Mouse (Mus musculus) left cerebral cortex, postnatal 14 days (tissue): ENCODE measurements at regions not wholly inside any gene's neighbourhood (a gene's known extent, or its start where the extent isn't known, plus 50 kb on each side); places are given as distances from the start of the nearest gene placed in this dataset.

Source experiments
- DNase-seq, 2 experiments: peaks; one replicate each; pipeline ENCODE4 v3.0.0; 2021 to 2022; ENCODE audit warnings: low spot score in 2 of 2, mixed read lengths in 1 of 2
- intact Hi-C: fragments of 180-260 bp; cut with DNase I; formaldehyde crosslinking; loops from one replicate; pipeline ENCODE4 v1.15.1; 2025

DNA sequence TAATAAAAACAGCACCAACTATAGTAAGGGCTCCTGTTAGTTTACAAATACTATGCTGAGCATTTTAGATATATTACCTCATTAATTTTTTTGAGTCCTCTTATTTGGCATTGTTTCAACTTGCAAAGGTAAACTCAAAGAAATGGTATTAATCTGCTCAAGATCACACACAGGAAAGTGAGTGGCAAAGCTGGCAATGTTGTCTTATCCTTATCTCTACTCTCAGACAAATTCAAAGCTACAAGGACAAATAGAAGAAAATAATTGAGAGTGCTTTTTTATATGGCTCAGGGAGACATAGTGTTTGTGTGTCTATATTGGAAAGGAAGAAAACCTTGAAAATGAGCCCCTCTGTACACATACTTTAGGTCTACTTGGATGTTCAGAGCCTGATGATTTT, 411.9 kb upstream of the Mgat4c start:
- intact Hi-C loops, result no loop called here
- no peak for DNase-seq

- intact Hi-C loops, result no loop called here
- no peak for DNase-seq
Observed at GRCm38 (mm10) chr10:101271459-101272299, 409.6 kb upstream of the Mgat4c start.

DNA sequence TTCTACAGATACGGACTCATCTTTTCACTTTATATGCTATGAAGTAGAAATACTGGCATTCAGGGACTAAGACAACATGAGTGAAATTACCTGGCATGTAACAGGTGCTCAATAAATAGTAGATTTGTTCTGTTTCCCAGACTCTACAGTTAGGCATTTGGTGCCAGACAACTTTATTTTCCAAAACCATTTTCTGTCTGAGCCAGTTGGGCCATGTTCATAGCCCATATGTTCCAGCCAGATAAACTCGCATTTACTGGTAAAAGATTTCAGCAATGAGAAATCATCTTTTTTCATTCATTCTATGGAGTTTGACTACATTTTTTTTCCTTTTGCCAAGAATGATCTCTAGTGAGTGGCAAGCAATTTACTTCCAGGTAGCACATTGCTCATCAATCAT, 393.2 kb upstream of the Mgat4c start:
- intact Hi-C loops, result no loop called here
- no peak for DNase-seq

DNA sequence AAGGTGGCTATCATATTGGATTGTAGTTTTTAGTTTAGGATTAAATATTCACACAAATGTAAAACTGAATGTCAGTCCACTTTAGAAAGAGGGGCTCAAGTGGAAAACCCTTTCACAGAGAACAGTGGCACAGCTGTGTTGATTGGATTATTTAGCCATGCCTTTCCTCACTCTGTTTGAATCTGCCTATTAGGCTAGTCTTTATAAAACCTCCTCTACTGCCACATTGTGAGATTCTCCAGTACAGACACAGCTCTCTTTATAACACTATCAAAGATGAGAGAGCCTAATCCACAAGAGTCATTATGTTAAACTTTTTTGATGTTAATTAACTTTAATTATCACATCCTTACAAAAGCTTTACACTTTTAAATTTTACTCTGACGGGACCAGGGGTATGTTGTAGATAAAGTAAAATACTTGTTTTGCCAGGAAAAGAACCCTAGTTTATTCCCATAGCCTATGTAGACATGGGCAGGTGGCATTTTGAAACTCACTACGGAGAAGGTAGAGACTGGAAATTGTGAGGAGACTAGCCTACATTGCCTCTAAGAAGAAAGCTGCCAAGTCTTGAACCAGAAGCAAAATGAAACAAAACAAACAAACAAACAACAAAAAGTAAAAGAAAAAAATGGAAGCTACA, 379.0 kb upstream of the Mgat4c start:
- DNase-seq, result no peak
- intact Hi-C loops, result no loop called here

GRCm38 (mm10) chr10:101304075-101304474, 377.2 kb upstream of the Mgat4c start:
- no peak for DNase-seq
- intact Hi-C loops, result no loop called here

DNA sequence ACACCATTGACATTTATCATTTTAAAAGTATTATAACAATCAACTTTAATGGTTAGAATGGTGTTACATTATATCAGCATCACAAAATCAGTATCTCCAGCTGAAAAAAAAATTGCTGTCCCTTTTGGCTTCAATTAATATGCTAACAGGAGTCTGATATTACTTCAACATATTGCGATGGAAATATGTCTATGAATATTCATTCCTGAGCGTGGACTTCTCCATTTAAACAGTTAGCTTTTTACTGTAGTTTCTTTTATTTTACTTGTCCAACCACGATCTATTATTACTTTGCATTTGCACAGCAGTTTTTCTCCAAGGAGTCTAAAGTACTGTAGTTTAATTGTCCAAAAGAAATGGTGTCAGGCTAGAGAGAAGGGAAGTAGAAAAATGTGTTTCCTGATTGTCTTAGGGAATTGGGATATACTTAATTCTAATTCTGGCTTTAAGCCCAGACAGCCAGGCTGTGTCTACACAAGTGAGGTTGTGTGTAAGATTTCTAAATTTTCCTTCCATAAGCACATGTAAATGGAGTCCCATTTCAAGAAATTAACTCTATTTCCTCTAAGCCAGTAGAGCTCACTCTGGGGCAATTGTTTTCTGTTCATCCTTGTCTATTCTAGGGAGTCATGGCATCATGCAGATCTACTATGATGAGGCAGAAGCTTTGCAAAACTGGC, 364.5 kb upstream of the Mgat4c start:
- intact Hi-C loops, result no loop called here
- peak; percentile 0 to 7 for DNase-seq

GRCm38 (mm10) chr10:101321080-101321717, 360.1 kb upstream of the Mgat4c start:
- intact Hi-C loops, result no loop called here
- no peak for DNase-seq

DNA sequence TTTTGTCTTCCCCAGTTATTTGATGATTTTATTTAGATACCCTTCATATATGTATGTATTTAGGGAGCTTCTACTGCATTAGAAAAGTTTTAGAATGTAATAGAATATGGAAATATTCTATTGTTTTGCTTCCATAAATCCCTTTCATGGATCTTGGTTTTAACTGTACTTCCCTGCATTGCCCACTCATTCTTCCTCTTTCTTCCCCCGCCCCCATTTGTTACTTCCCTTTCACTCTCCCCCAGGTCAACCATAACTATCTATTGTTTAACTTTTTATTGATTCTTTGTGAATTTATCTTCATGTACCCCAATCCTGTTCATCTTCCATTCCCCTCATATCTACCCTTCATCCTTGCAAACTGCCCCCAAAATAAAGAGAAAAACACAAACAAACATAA, 356.8 kb upstream of the Mgat4c start:
- intact Hi-C loops, result no loop called here
- DNase-seq, result no peak

DNA sequence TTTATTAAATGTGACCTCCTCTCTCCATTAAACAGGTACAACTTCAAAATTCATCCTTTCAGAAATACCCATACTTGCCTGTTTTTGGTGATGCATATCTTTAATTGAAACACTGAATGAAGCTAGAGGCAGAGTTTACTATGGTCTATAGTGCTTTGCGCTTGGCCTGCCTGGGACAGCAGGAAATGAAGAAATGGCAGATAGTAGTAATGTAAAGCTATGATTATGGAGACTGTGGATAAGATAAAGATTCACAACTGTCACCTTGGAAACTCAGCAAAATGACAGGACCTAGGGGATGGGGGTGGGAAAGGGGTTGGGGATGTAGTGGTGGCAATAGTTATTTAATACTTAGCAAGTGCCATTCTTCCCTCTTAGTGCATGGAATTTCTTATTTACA, 352.7 kb upstream of the Mgat4c start:
- DNase-seq, result no peak
- intact Hi-C loops, result no loop called here

GRCm38 (mm10) chr10:101330109-101330508, 351.2 kb upstream of the Mgat4c start:
- no peak for DNase-seq
- intact Hi-C loops, result no loop called here

DNA sequence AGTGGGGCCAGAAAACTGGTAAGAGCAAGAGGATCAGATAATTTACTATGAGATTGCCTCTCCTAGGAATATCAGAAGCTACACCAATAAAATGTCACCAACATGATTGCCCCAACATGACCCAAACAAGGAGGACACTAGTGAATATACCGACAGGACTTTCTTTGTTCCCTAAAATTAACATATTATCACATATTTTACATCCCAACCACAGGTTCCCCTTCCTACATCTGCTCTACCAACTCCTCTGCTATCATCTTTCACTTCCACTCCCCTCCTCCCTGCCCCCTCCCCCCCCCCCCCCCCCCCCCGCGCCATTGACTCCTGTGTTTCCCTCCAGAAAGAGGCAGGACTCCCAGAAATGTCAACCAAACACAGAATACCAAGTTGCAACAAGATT, 346.2 kb upstream of the Mgat4c start:
- no peak for DNase-seq
- intact Hi-C loops, result no loop called here

- DNase-seq, result no peak
- intact Hi-C loops, result no loop called here
Observed at GRCm38 (mm10) chr10:101339565-101339964, 341.7 kb upstream of the Mgat4c start.

DNA sequence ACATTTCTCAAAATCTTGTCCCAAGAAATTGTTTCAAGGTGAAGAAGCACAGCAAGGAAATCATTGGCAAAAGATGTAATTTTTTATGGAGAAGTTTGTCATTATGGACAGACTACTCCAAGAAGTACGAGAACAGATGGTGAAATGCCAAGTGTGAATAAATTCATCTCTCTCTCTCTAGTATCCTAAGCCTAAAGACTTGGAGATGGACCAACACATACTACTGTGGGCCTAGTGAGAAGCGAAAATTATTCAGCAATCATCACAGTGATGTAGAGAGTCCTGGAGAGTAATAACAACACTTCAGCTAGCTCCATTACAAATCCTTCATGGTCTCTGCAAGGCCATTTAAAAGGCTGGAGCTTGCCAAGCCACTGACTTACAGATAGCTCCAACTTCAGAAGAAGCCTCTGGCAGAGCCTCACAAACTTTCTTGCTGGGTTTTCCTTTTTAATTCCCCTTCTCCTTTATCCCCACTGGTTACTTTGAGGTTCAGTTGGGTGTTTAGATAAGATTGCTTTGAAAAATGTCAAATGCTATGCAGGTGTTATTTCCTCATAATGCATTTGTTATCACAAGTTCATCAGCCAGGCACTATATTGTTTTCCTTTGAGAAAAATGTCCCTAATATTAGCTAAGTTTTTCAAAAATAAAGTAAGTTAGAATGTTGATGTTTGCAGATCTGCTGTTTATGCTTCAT, 330.9 kb upstream of the Mgat4c start:
- DNase-seq, result peak in 1 of 2 experiments; percentile 6
- intact Hi-C loops, result no loop called here

GRCm38 (mm10) chr10:101373850-101374581, 307.3 kb upstream of the Mgat4c start:
- peak; percentile 2 to 4 for DNase-seq

GRCm38 (mm10) chr10:101393416-101393815, 287.9 kb upstream of the Mgat4c start:
- intact Hi-C loops, result no loop called here
- no peak for DNase-seq

More at GRCm38 (mm10) chr10:101373850-101374581, 307.3 kb upstream of the Mgat4c start:
- intact Hi-C loops, result no loop called here

GRCm38 (mm10) chr10:101399206-101399605, 282.1 kb upstream of the Mgat4c start:
- intact Hi-C loops, result no loop called here
- no peak for DNase-seq

- DNase-seq, result no peak
- intact Hi-C loops, result no loop called here
Observed at GRCm38 (mm10) chr10:101415262-101415661, 266.0 kb upstream of the Mgat4c start.

GRCm38 (mm10) chr10:101422562-101422961, 258.7 kb upstream of the Mgat4c start:
- no peak for DNase-seq
- intact Hi-C loops, result no loop called here
